Mouse (Mus musculus): ENCODE measurements around the gene Jund.

Jund gene

DNA sequence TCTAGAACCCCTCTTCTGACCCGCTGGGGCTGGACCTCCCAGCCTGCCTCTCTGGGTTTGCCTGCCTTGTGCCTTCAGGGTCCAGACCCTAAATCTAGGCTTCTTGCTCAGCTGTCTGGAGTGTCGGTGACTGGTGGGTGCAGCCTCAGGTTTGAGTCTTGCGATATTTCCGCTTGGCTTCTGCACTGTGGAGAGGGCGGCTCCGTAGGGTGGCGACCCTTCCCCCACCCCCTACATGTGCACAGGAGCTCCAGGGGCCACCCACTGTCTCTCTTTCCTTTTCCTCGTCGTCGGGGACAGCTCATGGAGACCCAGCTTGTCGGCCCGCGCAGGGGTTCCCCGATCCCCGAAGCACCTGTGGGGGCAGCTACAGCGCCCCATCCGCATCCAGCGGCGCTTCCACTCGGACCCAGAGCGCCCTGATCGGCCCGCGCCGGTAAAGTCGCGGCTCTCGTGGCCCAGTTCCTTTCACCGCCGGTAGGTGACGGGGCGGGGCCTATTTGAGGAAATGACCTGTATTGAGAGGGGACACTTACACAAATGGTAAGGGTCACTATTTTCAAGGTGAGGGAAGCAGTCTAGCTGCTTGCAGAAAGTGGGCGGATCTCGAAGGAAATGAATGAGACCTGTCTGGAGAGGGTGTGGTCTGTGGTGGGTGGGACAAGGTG is 31.2 kb downstream of the Jund start:
- DNase-seq: peak; percentile 31 to 46

DNA sequence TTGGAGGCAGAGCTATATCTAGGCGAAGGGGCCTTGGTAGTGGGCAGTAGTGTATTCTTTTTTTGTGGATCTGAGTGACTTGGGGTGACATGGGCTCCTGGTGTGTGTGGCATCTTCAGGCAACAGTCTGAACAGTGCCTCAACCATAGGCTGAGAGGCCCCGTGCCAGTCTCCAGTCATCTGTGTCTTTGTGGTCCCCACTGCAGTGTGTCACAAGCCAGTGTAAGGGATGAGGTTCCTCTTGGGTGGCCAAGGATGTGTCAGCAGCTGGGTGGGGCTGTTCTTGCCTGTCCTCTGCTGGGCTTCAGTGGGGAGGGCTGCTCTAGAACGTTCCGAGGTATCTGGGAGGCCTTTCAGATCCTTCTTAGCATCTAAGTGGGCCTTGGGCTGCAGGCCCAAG is 32.2 kb downstream of the Jund start:
- DNase-seq: peak in 1 of 2 experiments; percentile 2

- DNase-seq: no peak
Observed at GRCm38 (mm10) chr8:70737705-70738104, 39.0 kb downstream of the Jund start.

DNA sequence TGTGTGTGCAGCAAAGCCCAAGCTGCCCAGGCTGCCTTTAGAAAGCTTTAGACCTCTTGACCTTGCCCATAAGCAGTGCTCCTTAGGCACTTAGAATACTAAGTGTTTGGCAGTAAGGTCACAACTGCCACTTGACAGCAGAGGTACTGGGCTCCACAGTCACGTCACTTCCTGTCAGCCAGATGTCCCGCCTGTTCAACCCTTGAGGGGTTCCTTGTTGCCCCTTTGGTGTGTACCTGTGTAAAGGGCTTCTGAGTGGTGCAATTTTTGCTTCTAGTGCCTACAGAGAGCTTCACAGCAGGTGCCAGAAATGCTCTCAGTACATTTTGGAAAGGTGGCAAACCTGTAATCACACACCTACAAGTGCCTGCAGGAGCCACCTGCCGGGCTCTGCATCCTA is 39.5 kb downstream of the Jund start:
- no peak for DNase-seq

DNA sequence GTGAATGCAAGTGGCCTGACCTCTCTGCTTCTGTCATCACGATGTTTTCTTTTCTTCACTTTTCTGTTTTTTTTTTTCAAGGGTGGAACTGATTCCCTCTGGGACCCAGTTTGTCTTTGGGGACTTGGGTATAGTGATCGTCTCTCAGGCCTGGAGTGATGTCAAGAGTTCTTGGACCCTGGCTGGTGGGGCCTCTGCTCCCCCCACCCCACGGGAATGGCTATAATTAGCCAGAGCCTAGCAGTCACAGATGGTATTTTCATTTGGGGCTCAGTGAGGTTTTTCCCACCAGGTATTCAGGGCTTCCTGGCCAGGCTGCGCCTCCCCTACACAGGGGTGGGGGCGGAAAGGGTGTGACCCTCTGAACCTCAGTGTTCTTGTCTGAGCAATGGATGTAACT is 42.9 kb downstream of the Jund start:
- no peak for DNase-seq

GRCm38 (mm10) chr8:70742176-70742575 is 43.4 kb downstream of the Jund start:
- no peak for DNase-seq

DNA sequence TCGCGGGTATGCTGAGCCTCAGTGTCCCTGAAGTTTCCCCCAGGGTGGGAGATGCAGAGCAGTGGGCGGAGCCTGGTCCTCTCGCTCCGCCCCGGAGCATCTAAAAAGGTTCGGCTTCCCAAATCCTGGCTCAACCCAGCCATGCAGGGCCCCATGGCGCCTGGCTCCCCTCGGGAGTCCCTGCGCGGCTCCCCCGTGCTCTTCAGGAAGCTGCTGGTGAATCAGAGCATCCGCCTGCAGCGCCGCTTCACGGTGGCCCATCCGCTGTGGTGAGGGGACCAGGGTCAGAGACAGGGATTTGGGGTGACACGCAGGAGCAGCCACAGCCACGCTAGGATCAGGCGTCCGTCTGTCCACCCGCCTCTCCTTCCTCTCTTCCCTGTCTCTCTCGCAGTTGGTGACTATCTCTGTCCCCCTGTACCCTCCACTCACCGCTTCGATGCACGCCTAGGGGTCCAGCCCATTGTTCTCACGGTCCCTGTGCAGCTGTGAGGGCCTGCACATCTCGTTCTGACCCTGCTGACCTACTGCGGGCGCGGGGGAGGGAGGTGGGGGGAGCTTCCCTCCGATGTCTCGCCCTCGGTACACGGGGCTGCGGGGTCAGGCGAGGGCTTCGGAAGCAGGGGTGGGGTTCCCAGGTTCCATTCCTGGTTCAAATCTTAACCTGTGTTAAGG is 44.4 kb downstream of the Jund start:
- DNase-seq: no peak

- no peak for DNase-seq
Observed at GRCm38 (mm10) chr8:70743656-70744590, 45.2 kb downstream of the Jund start.

DNA sequence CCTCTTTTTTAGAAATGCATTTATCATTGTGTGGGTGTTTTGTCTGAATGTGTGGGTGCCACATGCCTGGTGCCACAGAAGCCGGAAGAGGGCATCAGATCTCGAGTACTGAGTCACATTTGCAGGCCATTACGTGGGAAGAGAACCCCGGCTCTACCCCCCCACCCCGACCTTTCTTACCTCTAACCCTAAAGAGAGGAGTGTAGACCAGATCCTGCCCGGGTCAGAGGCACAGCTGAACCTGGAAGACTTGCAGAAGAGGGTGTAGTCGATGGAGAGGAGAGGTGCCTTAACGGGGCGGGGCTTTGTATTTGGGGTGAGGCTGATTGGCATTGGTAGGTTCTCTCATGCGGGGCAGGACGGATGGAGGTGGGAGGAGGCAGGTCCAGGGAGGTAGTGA is 46.1 kb downstream of the Jund start:
- DNase-seq: no peak

DNA sequence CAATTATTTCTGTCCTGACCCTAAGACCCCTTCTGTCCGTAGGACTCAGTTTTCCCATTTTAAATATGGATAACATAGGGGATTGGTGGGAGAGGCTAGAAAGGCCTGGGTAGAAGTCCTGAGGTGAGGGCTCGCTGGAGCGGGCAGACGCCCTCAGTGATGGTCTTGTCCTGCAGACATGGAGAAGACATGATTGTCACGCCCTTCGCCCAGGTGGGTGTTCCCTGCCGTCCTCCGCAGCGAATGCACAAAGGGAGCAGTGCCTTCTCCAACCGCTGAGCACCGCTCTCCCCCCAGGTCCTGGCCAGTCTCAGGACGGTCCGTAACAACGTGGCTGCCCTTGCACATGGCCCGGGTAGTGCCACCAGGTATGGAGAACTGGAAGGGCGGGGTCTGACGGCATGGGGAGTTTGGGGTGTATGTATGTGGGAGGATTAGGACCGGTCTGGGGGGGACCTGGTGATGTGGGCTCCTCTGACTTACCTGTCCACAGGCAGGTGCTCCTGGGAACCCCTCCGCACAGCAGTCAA is 47.0 kb downstream of the Jund start:
- DNase-seq: no peak

DNA sequence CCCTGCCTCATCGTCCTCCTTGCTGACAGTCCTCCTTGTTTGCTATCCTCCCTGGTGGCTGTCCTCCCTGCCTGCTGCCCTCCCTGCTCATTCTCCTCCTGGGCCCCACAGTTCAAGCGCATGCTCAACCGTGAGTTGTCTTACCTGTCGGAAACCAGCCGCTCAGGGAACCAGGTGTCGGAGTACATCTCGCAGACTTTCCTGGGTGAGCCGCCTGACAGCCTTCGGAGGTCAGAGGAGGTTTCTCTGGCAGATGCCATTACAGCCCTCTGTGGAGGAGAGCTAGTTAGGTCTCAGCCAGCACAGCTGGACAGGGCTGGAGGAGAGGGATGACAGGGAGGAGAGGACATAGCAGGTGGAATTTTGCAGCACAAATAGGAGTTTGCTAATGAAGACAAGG is 47.9 kb downstream of the Jund start:
- no peak for DNase-seq

DNA sequence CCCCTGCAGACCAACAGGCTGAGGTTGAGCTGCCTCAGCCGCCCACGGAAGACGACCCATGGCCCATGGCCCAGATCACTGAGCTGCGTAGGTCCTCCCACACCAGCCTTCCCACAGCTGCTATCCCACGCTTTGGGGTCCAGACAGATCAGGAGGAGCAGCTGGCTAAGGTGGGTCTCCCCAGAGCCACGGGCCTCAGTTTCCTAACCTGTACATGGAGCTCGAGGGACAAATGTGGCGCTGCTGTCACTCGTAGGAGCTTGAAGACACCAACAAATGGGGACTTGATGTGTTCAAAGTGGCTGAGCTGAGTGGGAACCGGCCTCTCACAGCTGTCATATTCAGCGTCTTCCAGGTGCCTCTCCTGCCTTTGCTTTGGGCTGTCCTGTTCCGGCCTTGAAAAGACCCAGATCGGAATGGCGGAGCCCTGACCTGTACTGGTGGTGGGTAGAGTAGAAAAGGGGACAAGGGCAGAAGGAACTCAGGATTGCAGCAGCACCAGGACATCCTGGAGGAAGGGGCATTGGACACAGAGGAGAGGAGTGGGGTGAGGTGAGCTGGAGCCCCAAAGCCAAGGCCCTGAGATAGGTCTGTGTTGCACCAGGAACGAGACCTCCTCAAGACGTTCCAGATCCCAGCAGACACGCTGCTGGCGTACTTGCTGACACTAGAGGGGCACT is 48.6 kb downstream of the Jund start:
- DNase-seq: no peak

DNA sequence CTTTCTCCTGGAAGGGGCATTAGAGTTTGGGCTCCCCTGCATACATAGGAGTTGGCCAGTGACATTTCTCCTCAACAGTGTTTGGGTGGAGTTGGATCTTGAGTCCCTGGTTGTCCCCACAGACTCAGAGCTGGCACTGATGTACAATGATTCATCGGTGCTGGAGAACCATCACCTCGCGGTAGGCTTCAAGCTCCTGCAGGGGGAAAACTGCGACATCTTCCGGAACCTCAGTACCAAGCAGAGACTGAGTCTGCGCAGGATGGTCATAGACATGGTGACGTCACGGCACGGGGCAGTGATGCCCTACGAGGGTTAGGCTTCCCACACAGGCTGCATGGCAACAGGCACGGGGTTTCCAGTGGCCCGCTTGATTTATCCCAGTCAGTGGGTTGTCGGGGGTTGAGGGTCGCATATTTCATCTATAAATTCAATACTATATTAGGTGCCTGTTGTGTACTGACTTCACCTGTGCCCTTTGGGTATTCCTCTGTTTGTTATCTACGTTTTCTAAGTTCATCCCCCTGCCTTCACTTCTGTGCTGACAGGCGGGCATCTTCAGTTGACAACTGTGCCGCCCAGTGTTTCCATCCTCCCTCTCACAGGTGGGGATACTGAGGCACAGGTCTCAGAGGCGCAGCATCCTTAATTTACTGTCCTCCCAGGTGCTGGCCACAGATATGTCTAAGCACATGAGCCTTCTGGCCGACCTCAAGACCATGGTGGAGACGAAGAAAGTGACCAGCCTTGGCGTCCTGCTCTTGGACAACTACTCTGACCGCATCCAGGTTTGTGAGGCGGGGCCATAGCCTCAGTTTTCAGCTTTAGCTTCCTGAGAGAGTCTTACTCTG is 49.7 kb downstream of the Jund start:
- DNase-seq: no peak

GRCm38 (mm10) chr8:70749097-70749674 is 50.4 kb downstream of the Jund start:
- no peak for DNase-seq

Data from thymus, postnatal 36 days (tissue).